Mouse (Mus musculus) embryo, embryonic 10 days (tissue): ENCODE measurements around the gene Heatr9.
"Not testable (repeated sequence)": the region's sequence is repeated elsewhere in the genome, so short reads cannot be mapped to it uniquely, and the experiment has no call there.

Experiments used
- DNase-seq: peaks from one replicate; pipeline ENCODE4 v3.0.0-alpha.2; 2015; ENCODE audit warnings: low spot score

The Heatr9 gene

DNA sequence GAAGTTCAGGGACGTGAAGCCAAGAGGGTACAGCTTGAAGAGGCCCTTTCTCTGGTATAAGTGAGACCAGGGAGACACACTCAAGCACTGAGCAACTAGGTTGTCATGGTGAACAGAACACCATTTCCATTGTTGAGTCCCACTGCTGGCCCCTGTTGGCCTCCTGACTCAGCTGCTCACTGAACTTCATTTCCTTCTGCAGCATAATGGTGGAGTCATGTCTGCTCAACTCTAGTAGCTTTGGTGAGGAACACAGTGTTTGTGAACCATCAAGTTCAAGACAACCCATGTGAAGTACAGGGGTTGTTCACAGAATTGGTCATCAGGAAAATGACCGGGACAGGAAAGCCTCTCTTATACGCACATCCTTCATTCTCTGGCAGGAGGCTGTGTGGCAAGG lies at the start of gene Heatr9:
Heatr9 (minus strand) TSS at position 101 of the 400 bp plus-strand sequence.
- no peak for DNase-seq

DNA sequence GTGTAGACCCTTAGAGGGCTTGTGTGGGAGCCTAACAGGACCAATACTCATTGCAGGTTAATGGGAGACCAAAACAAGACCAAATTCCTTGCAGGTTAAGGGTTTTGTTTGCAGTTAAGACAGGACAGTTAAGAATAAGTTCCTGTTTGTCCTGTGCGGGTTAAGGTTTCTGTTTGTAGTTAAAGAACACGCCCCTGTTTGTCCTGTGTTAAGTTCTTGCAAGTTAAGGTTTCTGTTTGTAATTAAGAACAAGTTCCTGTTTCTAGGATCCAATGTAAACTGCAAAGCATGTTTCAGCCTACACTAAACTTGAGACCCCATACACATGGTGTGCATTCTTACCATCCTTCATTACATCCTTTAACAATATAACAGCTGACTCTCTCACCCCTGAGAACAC lies 48.2 kb upstream of the Heatr9 start:
- DNase-seq: no peak

DNA sequence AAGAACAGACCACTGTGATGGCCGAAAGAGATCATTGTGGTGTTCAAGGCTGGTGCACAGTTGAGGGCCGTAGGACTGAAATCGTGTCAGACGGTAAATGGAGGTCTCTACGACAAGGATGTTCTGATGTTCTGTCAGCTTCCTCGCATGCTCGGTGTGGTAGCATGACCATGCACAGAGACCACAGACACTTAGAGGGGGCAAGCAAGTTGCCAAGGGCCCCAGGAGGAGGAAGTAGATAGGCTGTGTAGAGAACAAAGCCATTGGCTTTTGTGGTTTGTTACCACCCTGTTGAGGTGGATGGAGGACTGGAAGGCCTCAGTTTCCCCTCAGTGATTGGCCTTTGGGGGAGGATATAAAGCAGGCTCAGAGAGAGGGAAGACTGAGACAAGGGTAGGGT lies 47.3 kb upstream of the Heatr9 start:
- DNase-seq: no peak

DNA sequence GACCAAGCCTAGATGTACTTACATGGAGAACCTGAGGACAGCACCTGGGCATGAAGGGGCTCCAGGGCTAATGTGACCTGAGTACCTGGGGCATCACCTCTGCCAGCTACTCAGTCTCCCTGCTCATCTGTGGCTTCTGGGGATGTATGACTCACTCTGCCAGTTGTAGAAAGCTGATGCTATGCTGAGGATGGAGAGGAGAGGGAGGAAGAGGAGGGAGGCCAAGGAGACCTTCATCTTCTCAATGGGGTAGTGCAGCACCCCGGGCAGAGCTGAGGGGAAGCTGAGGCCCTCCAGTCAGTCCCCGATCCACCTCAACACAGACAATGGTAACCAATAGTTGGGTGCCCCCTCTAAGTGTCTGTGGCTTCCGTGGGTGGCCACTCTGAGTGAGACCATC lies 46.8 kb upstream of the Heatr9 start:
- no peak for DNase-seq

DNA sequence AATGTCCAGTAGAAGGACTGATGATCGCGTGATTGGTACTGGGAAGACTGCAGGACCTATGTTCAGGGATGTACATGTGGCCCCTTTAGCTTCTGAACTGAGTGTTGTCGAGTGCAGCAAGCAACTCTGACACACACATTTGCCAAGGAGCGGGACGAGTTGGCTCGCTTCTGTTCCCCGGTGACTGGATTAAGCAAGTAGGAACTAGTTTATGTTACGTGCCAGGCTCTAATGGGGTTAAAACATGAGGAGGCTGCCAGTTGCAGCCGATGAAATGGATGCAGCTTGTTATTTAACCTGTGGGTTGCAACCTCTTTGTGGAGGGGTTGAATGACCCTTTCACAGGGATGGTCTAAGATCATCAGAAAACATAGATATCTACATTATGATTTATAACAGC lies 46.1 kb upstream of the Heatr9 start:
- DNase-seq: no peak

DNA sequence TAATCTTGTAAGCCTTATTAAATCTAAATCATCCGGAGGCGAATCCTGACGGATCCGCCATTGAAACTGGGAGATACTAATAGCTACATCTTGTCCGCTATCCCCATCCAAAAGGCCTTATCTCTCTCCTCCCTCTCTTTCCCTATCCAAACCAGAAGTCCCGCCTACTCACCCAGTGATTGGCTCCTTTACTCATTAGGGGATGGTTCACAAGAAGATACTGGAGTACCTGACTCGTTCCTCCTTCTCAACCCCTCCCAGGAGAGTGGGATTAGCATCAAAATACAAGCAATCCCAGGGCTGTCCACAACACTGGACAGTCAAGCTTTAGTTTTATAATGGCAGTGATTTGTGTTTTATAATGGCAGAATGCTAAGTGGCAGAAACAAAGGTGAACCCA lies 45.3 kb upstream of the Heatr9 start:
- DNase-seq: no peak

DNA sequence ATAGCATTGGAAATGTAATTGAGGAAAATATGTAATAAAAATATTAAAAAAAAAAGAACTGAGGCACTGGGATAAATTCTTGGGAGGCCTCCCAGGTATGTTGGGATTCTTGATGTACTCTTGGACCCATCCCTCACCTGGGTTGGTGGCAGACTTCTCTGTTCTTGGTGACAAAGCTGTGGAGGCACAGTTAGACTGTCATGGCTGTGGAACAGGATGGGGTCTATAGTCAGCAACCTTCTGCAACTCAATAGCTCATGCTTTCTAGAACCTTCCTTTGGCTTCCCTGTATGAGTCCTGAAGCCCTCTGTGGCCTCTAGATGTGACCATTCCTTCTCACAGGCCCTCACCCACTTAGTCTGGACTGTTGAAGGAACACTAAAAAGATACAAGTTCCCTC lies 44.6 kb upstream of the Heatr9 start:
- no peak for DNase-seq

DNA sequence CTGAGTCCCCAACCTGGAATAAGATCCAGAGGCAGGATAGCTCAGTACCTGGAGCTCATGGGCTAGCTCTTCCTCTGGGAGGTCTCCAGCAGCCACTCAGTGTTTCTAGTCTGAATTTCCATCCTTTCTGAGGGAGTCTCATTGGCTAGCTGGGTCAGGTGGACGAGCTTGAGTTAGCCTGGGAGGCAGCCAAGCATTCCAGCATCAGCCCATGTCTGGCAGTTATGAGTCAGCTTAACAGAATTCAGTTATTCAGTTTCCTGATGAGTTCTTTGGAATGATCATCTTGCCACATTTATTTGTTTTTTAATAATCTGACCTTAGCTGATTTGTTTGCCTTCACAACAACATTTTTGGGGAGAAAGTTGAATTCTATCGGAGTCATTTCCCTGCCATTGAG lies 41.8 kb upstream of the Heatr9 start:
- no peak for DNase-seq

DNA sequence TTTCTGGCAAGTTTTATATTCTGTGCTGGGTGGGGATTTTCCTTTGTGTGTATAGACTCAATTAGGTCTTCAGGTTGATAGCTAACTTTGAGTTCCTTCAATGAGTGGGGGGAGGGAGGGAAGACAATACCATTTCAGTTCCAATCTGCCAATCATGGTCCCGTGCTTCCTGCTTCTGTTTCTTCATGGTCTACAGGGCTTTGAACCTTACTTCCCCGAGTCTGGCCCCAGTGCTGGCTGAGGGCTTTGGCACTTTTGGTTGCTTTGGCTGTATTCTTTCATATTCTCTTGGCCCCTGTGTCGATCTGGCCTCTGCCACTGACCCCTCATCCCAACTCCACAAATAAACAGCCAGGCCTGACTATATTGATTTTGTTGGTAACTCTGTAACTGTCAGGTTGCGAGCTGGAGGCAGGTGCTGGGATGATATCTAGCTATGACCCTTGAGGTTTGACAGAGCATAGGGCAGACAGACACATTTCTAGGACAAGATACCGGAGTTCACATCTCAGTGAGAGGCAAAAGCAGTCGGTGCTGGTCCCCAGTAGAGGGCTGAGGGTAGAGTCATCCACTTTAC lies 40.4 kb upstream of the Heatr9 start:
- DNase-seq: no peak

DNA sequence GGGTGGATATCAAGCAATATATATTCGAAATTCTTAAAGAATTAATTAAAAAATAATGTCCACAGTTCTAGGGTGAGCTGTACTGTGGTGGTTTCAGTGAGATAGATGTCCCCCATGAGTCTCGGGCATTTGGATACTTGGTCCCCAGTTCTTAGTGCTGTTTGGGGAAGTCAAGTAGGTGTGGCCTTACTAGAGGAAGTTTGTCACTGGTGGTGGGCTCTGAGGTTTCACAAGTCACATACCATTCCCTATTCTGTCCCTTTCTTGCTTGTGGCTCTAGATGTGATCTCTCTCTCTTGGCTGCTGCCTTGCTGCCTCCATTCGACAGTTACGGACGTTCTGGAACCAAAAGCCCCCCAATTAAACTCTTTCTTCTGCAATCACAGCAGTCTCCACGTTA lies 38.4 kb upstream of the Heatr9 start:
- no peak for DNase-seq

DNA sequence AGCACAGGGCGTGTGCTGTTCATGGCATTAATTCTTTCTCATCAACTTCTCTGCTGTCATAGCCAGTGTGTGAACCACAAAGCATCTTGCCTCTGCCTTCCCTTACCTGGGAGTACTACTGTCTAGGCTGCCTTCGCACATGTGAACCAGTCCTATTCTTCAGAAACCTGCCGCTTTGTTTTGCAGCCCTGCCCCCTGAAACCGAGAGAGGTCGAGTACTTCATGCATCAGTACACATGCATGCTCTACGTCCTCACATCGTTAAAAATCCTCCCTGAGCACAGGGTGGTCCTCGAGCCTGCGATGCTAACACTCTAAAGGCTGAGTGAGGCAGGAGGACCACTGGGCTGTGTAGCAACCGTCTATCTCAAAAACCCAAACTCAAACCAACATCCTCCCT lies 35.1 kb upstream of the Heatr9 start:
- no peak for DNase-seq

DNA sequence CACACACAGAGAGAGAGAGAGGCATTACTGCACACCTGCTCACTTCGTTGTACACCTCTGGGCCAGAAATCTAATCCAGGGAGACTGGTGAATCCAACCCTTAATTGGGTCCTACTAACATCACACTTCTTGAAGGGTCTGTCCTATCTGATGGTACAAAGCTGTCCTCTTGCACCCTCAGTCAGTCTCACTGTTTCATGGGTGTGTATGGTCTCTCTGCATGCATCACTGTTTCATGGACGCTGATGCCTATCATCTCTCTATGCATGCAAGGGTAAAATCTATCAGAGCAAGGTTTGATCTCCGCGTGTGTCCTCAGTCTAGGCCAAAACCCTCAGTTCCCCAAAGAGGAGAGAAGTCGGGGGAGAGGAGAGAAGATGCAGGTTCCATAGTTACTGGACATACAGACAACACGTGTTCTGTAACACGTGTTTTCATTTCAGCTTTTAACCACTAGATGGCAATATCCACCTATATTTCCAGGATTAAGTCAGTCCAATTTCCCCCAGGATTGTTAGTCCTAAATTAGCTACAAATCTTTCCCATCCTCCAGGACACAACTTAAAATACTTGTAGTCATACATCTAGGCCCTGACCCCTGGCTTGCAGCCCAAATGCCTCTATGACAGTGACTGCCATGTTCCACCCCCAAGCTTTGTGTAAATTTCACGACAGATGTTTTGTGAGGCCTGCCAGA lies 34.3 kb upstream of the Heatr9 start:
- DNase-seq: peak; percentile 82

DNA sequence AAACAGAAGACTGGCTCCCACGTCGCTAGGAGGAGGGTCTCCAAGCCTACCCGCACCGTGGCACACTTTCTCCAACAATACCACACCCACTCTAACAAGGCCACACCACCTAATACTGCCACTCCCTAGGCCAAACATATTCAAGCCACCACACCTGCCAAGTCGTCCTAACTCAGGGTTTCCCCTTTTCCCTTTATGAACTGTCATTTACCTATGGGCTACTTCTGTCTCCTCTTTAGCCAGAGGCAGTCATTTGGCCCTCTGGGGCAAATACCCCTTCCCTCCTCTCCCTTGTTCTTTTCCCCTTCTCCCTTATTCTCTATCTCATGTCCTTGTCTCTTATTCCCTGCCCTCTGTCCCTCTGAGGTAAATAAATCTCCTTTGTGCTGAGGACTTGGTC lies 29.7 kb upstream of the Heatr9 start:
- no peak for DNase-seq

DNA sequence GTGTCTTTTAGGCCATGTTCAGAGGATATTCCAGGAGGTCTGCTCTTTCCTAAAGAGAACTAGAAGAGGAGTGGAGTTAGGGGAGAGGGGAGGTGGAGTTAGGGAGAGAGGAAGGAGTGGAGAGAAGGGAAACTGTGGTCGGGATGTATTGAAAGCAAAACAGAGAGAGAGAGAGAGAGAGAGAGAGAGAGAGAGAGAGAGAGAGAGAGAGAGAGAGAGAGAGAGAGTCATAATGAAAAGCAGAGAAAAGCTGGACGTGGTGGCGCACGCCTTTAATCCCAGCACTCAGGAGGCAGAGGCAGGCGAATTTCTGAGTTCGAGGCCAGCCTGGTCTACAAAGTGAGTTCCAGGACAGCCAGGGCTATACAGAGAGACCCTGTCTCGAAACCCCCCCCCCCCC lies 29.1 kb upstream of the Heatr9 start:
- DNase-seq: not testable (repeated sequence)

DNA sequence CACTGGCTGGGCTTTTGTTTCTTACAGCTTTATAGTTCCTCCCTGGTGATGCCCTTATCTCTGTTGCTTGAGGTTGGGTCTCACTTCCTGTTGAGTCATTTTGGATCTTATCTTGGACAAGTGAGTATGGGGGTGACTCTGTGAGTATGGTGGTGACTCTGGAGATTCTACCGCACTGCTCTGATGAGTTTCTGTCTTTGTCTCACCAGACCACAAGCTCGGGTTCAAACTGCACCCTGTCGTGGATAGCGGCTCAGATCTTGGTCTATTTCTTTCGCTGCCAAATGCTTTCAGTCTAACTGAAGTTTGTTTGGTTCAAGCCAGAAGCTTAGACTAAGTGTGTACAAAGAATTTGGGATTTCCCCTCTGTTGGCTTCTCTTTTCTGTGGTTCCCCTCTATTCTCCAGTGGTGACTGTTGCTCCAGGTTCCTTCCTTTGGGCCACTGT lies 28.2 kb upstream of the Heatr9 start:
- DNase-seq: no peak

DNA sequence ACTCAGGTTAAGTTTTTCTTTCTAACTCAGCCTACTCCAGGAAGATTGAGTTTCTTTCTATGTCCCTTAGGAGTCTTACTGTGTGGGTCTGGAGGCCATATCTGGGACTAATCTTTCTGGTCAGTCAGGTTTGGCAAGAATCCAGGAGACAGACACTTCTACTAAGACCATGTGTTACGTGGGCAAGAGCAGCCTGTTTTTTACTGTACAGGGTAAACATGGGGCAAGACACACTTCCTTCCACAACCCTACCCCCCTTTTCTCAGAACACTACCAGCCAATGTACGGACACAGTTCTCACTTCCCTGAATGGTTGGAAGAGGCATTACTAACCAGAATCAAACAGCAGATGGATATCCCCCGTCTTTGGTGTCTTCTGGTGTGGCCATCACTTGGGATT lies 22.2 kb upstream of the Heatr9 start:
- no peak for DNase-seq

DNA sequence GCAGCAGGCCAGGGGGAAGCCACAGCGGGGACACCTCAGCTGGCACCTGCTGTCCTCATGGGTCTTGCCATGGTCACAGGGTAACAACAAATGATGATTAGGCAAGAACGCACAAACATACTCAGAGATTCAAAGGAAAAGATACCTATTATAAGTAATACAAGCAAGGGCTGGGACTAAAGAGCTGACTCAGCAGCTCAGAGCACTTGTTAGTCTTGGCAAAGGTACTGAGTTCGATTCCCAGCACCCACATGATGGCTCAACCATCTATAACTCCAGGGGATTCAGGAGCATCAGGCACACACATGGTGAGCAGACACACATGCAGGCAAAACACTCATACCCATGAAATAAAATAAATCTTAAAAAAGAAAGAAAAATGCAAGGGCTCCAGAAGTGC lies 19.4 kb upstream of the Heatr9 start:
- no peak for DNase-seq

DNA sequence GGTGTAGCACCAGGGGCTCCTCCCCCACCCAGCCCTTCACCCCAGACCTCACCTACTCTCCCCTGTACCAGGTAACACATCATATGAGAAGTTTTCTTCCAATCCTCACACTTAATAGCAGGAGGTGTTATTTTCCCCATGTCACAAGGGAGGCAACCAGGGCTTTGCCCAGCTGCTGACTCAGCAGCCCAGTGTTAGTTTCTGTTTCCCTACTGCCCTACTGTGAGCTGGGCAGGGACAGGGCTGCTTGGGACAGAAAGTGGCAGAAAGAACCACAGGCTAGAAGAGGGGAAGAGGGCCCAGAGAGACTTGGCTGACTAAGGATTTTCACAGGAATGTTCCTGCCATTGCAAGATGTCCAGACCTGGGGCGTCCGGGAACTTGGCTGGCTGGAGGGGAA lies 19.0 kb upstream of the Heatr9 start:
- DNase-seq: no peak

DNA sequence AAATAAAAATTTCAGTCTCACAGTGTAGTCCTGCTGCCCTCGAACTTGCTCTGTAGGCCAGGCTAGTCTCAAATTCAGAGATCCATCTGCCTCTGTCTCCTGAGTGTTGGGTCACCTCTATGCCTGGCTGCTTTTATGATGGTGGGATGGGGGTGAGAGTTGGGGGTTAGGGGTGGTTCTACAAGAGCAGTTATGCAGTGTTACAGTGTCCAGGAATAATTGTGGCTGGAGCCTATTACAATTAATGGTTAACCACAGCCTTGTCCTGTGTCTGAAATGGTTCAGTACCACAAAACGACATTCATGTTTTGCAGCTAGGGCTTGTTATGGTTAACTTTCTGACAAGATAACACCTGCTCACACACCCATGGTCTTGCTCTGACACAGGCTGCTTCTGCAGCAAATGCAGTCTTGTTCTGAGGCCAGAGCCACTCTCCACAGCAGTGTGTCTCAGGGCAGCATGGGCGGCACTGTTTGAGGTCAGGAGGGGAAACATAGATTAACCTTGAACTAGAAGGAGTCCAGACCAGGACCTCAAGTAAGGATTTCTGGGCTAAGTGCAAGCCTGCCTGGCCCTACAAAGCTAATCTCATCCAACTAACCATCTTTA lies 16.8 kb upstream of the Heatr9 start:
- DNase-seq: no peak

DNA sequence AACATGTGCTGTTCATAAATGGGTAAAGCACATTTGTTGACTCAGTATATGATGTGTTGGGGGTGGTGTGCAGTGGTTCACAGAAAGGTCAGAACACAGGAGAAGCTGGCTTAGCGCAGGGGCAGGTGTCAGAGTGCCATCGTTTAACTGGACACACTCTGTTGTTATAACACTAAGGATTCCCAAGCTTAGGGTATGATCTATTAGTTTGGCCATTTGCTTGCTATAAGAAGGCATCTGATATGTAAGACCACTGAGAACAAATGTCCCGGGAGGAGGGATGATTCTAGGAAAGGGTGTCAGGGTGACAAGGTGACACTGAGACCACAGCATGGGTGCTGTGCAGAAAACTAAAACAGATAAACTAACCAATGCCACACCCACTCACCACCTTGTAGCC lies 14.9 kb upstream of the Heatr9 start:
- no peak for DNase-seq

DNA sequence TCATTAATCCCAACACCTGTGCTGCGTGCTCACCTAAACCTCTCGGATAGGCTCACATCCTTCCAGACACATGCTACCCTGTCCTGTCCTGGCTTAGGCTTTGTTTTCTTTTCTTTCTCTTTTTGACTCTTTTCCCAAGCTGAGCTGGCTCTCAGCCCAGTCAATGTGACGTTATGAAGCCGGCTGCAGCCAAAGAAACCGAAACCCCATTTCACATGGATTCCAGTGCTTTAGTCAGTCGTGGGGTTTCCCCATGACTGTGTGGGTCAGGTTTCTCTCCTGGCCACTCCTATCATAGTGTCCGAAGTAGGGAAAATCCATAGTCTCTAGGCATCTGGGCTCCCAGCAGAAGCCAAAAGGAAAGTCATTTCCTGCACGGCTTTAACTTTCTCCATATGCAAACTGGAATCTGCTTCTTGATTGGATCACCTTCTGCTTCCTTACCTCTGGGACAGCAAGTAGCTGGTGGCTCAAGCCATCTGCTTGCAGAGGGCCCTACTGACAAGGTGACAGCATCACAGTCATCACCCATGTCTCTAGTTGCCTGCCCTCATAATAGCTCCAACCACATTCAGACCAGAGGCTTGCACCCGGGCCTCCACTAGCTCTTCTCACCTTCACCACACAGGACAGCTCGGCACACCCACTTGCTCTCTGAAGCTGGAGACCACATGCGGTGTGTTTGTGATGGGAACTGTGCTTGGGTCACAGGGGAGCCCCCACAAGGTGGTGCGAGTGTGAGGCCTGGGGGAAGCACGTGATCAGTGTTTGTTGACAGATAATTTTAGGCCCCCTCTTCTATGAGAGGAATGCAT lies 12.8 kb upstream of the Heatr9 start:
- no peak for DNase-seq

DNA sequence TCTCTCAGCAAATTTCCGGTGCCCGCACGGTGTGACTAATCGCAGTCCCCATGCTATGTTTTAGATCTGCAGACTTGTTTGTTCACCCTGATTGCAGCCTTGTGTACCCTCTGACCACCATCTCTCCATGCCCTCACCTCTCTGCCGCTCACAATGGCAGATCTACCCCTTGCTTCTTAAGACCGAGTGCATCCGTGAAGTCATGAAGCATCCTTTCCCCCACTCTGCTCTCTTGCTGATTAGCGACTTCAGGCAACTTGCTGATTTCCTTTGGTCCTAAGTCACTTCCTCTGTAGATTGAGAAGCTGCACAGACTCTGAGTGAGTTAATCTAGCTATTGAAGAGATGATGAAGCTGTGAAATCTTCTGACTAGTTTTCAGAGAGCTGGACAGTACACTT lies 12.2 kb upstream of the Heatr9 start:
- no peak for DNase-seq

DNA sequence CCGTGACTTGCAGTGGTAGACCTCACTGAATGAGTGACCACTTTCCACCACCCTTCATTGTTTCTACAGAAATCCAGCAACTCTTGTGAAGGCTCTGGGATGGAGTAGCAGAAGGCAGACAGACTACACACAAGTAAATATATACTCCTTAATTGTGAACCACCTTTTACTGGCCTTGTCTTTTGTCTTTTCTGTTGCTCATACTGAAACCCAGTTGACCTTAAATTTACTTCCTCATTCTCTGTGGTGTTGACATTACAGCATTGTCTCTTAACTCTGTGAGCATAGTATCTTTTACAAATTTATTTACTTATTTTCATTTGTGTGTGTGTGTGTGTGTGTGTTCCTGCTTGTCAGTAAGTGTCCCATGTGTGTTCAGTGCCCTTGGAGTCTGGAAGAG lies 11.2 kb upstream of the Heatr9 start:
- DNase-seq: no peak
